Mouse (Mus musculus) left cerebral cortex, postnatal 10 days (tissue): ENCODE data around the gene Asna1. TPM values are rescaled to one million over a fixed set of nuclear protein-coding genes. Genes with fewer than 3 reads are reported as not detected.
A peak's percentile ranks its signal among the peaks of the same experiment; 100 is the strongest.

Experiments used
- microRNA-seq: library from miRNA; unstranded; fragments of <30 nt; microRNA quantifications from one replicate; pipeline ENCODE4 v1.2.0, GENCODE M21; 2022
- total RNA-seq, 2 experiments: library from RNA; stranded (reverse); gene quantifications; 2 replicates each; pipeline ENCODE4 v1.2.3; 2021

The Asna1 gene
- total RNA-seq, 2 experiments from 2014 or later: 111 to 113 TPM

Small RNA genes within 50 kb of the gene (microRNA-seq; reads per million reads assigned to microRNA genes)
- 17.2 reads per million, percentile 37 among the genes with 10 or more reads in this experiment for gene Mir7070

Other genes with a start within 250 kb of the Asna1 start
- 100 to 1,000 TPM; 397 to 441 TPM for gene Nfix, start 224.9 kb downstream of the Asna1 start, total RNA-seq
- gene Dand5, start 202.5 kb downstream of the Asna1 start, total RNA-seq: 1 to 10 TPM; 7.4 to 8.3 TPM
- 10 to 100 TPM; 20.6 to 21.3 TPM for gene Gadd45gip1, start 193.8 kb downstream of the Asna1 start, total RNA-seq
- 10 to 100 TPM; 57.0 to 60.1 TPM for gene Rad23a, start 184.6 kb downstream of the Asna1 start, total RNA-seq
- 100 to 1,000 TPM; 455 to 481 TPM for gene Calr, start 178.3 kb downstream of the Asna1 start, total RNA-seq
- gene Farsa, start 168.3 kb downstream of the Asna1 start, total RNA-seq: 10 to 100 TPM; 59.5 to 65.8 TPM
- gene Syce2, start 153.2 kb downstream of the Asna1 start, total RNA-seq: 10 to 100 TPM; 19.3 to 22.8 TPM
- gene Gcdh, start 131.4 kb downstream of the Asna1 start, total RNA-seq: 10 to 100 TPM; 29.4 to 36.6 TPM
- gene Klf1, start 123.4 kb downstream of the Asna1 start, total RNA-seq: not detected
- 1 to 10 TPM; 2.5 to 2.9 TPM for gene Dnase2a, start 116.7 kb downstream of the Asna1 start, total RNA-seq
- 100 to 1,000 TPM; 183 to 187 TPM for gene Mast1, start 87.9 kb downstream of the Asna1 start, total RNA-seq
- 1 to 10 TPM; 4.2 to 4.6 TPM for gene Rtbdn, start 78.3 kb downstream of the Asna1 start, total RNA-seq
- gene Gm49661, start 55.8 kb downstream of the Asna1 start, total RNA-seq: not detected
- 100 to 1,000 TPM; 507 to 518 TPM for gene Prdx2, start 55.7 kb downstream of the Asna1 start, total RNA-seq
- 10 to 100 TPM; 41.0 to 44.2 TPM for gene Rnaseh2a, start 55.5 kb downstream of the Asna1 start, total RNA-seq
- 10 to 100 TPM; 29.9 to 33.0 TPM for gene Junb, start 46.6 kb downstream of the Asna1 start, total RNA-seq
- gene Hook2, start 34.7 kb downstream of the Asna1 start, total RNA-seq: 10 to 100 TPM; 13.4 to 13.9 TPM
- not detected for gene Best2, start 10.8 kb downstream of the Asna1 start, total RNA-seq
- gene Trir, start 1.5 kb upstream of the Asna1 start, total RNA-seq: 100 to 1,000 TPM; 139 to 145 TPM
- gene Tnpo2, start 11.6 kb upstream of the Asna1 start, total RNA-seq: 100 to 1,000 TPM; 168 to 193 TPM
- gene Fbxw9, start 34.8 kb upstream of the Asna1 start, total RNA-seq: 10 to 100 TPM; 60.1 to 63.5 TPM
- gene Gm5741, start 42.7 kb upstream of the Asna1 start, total RNA-seq: not detected
- gene Dhps, start 46.5 kb upstream of the Asna1 start, total RNA-seq: 10 to 100 TPM; 72.3 to 78.4 TPM
- gene Wdr83os, start 55.5 kb upstream of the Asna1 start, total RNA-seq: 10 to 100 TPM; 54.3 to 60.4 TPM
- 10 to 100 TPM; 24.8 to 28.9 TPM for gene Wdr83, start 56.0 kb upstream of the Asna1 start, total RNA-seq
- gene Man2b1, start 58.0 kb upstream of the Asna1 start, total RNA-seq: 10 to 100 TPM; 35.6 to 37.2 TPM
- gene Zfp791, start 97.8 kb upstream of the Asna1 start, total RNA-seq: 1 to 10 TPM; 5.6 to 6.0 TPM
- gene Cks1brt, start 126.6 kb upstream of the Asna1 start, total RNA-seq: not detected
- not detected for gene Olfr371, start 200.7 kb upstream of the Asna1 start, total RNA-seq